8 mouse cellular contexts compared by ENCODE assay signal in the genomic region with DNA sequence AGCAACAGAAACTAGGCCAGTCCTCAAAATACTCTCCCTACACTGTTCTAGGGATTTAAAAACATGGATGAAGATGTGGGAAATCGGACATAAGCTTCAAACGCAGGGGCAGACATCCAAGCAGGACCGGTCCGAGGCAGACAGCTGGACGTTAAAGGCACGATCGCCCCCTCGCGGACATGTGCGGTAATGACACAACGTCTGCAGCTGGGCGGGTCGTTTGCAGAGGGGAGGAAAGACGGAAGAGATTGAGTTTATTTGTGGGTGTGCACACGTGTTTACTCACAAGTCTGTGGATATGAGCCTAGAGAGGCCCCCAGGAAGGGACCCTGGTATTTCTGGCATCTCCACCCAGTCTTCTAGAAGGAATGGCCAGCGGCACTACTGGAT. TPM values are rescaled to one million over a fixed set of nuclear protein-coding genes. Genes with fewer than 3 reads are reported as not detected.
DNase-seq lines count a peak whose midpoint lies in the region; ATAC-seq and TF ChIP-seq lines count a peak whose summit lies in the region.

No protein-coding gene starts in this region.

- 0 out of 2 replicates have a peak, but pooled peaks have one; percentile 31 for ATAC-seq in liver, embryonic 15.5 days (ENCODE audit: insufficient read depth)
- peak; percentile 49 for ATAC-seq in neural tube, embryonic 12.5 days (ENCODE audit: low FRiP score, low read depth)
- peak; percentile 58 for ATAC-seq in stomach, postnatal 0 days (ENCODE audit: low FRiP score, low TSS enrichment)

- TF ChIP-seq EP300 in stomach, postnatal 0 days (optimal IDR thresholded peaks at IDR 0.05): no peak

- TF ChIP-seq CTCF in stomach, postnatal 0 days (IDR thresholded peaks at IDR 0.05; ENCODE audit: low read depth): peak; percentile 93

- no peak overlapping the region for H3K9ac ChIP-seq in liver, embryonic 15.5 days
- no peak overlapping the region for H3K9ac ChIP-seq in neural tube, embryonic 12.5 days
- H3K9ac ChIP-seq in stomach, postnatal 0 days (ENCODE audit: low read length): no peak overlapping the region

- H3K36me3 ChIP-seq in forebrain, embryonic 10.5 days (replicated peaks): no peaks in the 10 kb centered on the region
- no peaks in the 10 kb centered on the region for H3K36me3 ChIP-seq in liver, embryonic 15.5 days (replicated peaks)
- H3K36me3 ChIP-seq in neural tube, embryonic 12.5 days: no peaks in the 10 kb centered on the region
- H3K36me3 ChIP-seq in stomach, postnatal 0 days (ENCODE audit: control insufficient read depth, insufficient read depth, low read length): no peaks in the 10 kb centered on the region

- no peak overlapping the region for H3K4me3 ChIP-seq in forebrain, embryonic 10.5 days
- no peak overlapping the region for H3K4me3 ChIP-seq in liver, embryonic 15.5 days (replicated peaks)
- no peak overlapping the region for H3K4me3 ChIP-seq in neural tube, embryonic 12.5 days
- H3K4me3 ChIP-seq in stomach, postnatal 0 days (ENCODE audit: low read depth, low read length): no peak overlapping the region

- peak overlapping the region; percentile 29 for H3K4me2 ChIP-seq in liver, embryonic 15.5 days
- H3K4me2 ChIP-seq in neural tube, embryonic 12.5 days (replicated peaks): no peak overlapping the region
- no peak overlapping the region for H3K4me2 ChIP-seq in stomach, postnatal 0 days (replicated peaks; ENCODE audit: low read depth)

- peak; percentile 74 to 78 for DNase-seq in CD8-positive naive resting alpha-beta T cell, adult 2 months (ENCODE audit: low read depth in 2 of 2, low spot score in 2 of 2)
- peak; percentile 47 for DNase-seq in c-Kit-negative CD71-positive TER-119-positive erythroid progenitor cells, embryonic 14.5 days (ENCODE audit: low read depth, low spot score)
- peak; percentile 87 for DNase-seq in forebrain, embryonic 10.5 days (ENCODE audit: extremely low spot score, low spot score)
- peak; percentile 87 to 95 for DNase-seq in heart, postnatal 10 days
- peak; percentile 77 to 94 for DNase-seq in kidney, postnatal 36 days
- DNase-seq in stomach, postnatal 0 days (ENCODE audit: low spot score): peak; percentile 89

- H3K9me3 ChIP-seq in forebrain, embryonic 10.5 days: no peaks in the 10 kb centered on the region
- H3K9me3 ChIP-seq in liver, embryonic 15.5 days (replicated peaks): no peaks in the 10 kb centered on the region
- no peaks in the 10 kb centered on the region for H3K9me3 ChIP-seq in neural tube, embryonic 12.5 days
- H3K9me3 ChIP-seq in stomach, postnatal 0 days (ENCODE audit: control insufficient read depth, low read length): no peaks in the 10 kb centered on the region

- intact Hi-C loops in heart, postnatal 10 days (cut with DNase I): loop anchor here (1.0 to 10.0 kb wide), 5 partner anchors 60 to 530 kb away; a partner anchor contains a TSS

- H3K27me3 ChIP-seq in forebrain, embryonic 10.5 days (ENCODE audit: poor library complexity, severe bottlenecking): no peaks in the 10 kb centered on the region
- no peaks in the 10 kb centered on the region for H3K27me3 ChIP-seq in liver, embryonic 15.5 days
- no peaks in the 10 kb centered on the region for H3K27me3 ChIP-seq in neural tube, embryonic 12.5 days (replicated peaks)
- no peaks in the 10 kb centered on the region for H3K27me3 ChIP-seq in stomach, postnatal 0 days (ENCODE audit: control insufficient read depth, insufficient read depth, low read length)

- WGBS in forebrain, embryonic 10.5 days: 8% methylated on average over 16 of the region's 16 CpGs
- 6% methylated on average over 16 of the region's 16 CpGs for WGBS in liver, embryonic 15.5 days (ENCODE audit: insufficient replicate concordance)
- 8% methylated on average over 16 of the region's 16 CpGs for WGBS in neural tube, embryonic 12.5 days
- 7% methylated on average over 16 of the region's 16 CpGs for WGBS in stomach, postnatal 0 days

- no peak overlapping the region for H3K27ac ChIP-seq in forebrain, embryonic 10.5 days
- H3K27ac ChIP-seq in liver, embryonic 15.5 days (replicated peaks): no peak overlapping the region
- no peak overlapping the region for H3K27ac ChIP-seq in neural tube, embryonic 12.5 days
- H3K27ac ChIP-seq in stomach, postnatal 0 days (replicated peaks): no peak overlapping the region

- no peaks in the 10 kb centered on the region for H3K4me1 ChIP-seq in forebrain, embryonic 10.5 days
- H3K4me1 ChIP-seq in liver, embryonic 15.5 days (replicated peaks): peaks cover 15% of the 10 kb centered on the region
- H3K4me1 ChIP-seq in neural tube, embryonic 12.5 days: no peaks in the 10 kb centered on the region
- H3K4me1 ChIP-seq in stomach, postnatal 0 days (replicated peaks; ENCODE audit: control insufficient read depth, insufficient read depth): no peaks in the 10 kb centered on the region

RNA-seq across cellular contexts. Expression of a gene that starts 23.7 kb away (rescaled TPM):
- polyA plus RNA-seq in forebrain, embryonic 10.5 days (2016; fragmentation: Nextera tagmentation; extraction: Ambion mirVana): 0.90 and 1.5 TPM in 2 replicates
- total RNA-seq in heart, postnatal 10 days (2021): 1 to 10 TPM; 5.2 to 6.5 TPM
- 25.1 and 25.8 TPM in 2 replicates for polyA plus RNA-seq in liver, embryonic 15.5 days (2015; fragmentation: Nextera tagmentation; extraction: Ambion mirVana)
- 3.5 and 4.0 TPM in 2 replicates for polyA plus RNA-seq in neural tube, embryonic 12.5 days (2016; fragmentation: Nextera tagmentation; extraction: Ambion mirVana)
- polyA plus RNA-seq in stomach, postnatal 0 days (2015; fragmentation: Nextera tagmentation; extraction: Ambion mirVana): 4.6 and 4.8 TPM in 2 replicates

RNA-seq across cellular contexts. Expression of a gene that starts 55.9 kb away (rescaled TPM):
- 1.4 and 1.7 TPM in 2 replicates for polyA plus RNA-seq in forebrain, embryonic 10.5 days (2016; fragmentation: Nextera tagmentation; extraction: Ambion mirVana)
- 1 to 10 TPM; 1.4 to 2.3 TPM for total RNA-seq in heart, postnatal 10 days (2021)
- 13.8 and 14.5 TPM in 2 replicates for polyA plus RNA-seq in liver, embryonic 15.5 days (2015; fragmentation: Nextera tagmentation; extraction: Ambion mirVana)
- 1.8 and 2.0 TPM in 2 replicates for polyA plus RNA-seq in neural tube, embryonic 12.5 days (2016; fragmentation: Nextera tagmentation; extraction: Ambion mirVana)
- polyA plus RNA-seq in stomach, postnatal 0 days (2015; fragmentation: Nextera tagmentation; extraction: Ambion mirVana): 1.4 and 1.6 TPM in 2 replicates
